Mouse (Mus musculus) liver, embryonic 14.5 days (tissue): Measurements from ENCODE around the gene Ralgps1. TPM values are rescaled to one million over a fixed set of nuclear protein-coding genes. Genes with fewer than 3 reads are reported as not detected.

ENCODE experiments used
- ATAC-seq: fragments of 200-750 bp; cut with Nextera tagmentation; 2 replicates; pipeline ENCODE4 v1.8.0; 2017; ENCODE audit warnings: moderate number of reproducible peaks, mild to moderate bottlenecking, moderate library complexity; ENCODE audit not compliant: insufficient read depth
- DNase-seq, 3 experiments: peaks; one replicate each; pipeline ENCODE4 v3.0.0-alpha.2; 2012 to 2013; ENCODE audit warnings: low read depth in 3 of 3, low spot score in 3 of 3
- H3K27ac ChIP-seq: fragments of 300-500 bp; sonication (generic); 2 replicates; pipeline ENCODE4 v1.5.1; 2014; ENCODE audit warnings: moderate library complexity, mild to moderate bottlenecking, control low read depth, inconsistent platforms
- H3K27me3 ChIP-seq: fragments of 300-500 bp; sonication (generic); 2 replicates; pipeline ENCODE4 v1.6.1; 2014; ENCODE audit warnings: mild to moderate bottlenecking, low read length, moderate library complexity; ENCODE audit not compliant: control insufficient read depth, insufficient read depth
- H3K36me3 ChIP-seq: fragments of 300-500 bp; sonication (generic); replicated peaks from 2 replicates; pipeline ENCODE4 v1.6.1; 2014; ENCODE audit warnings: low read depth; ENCODE audit not compliant: control insufficient read depth, insufficient read depth
- H3K4me1 ChIP-seq, 2 experiments: fragments of 200-500 bp in 1 of 2; fragments of 300-500 bp in 1 of 2; sonication (generic) in 1 of 2; replicated peaks; 2 replicates each; pipeline ENCODE4 v1.6.1; 2012 to 2014; ENCODE audit warnings: antibody characterized with exemption in 1 of 2, inconsistent platforms in 1 of 2, low read length in 1 of 2; ENCODE audit not compliant: control insufficient read depth in 2 of 2, insufficient read depth in 2 of 2
- H3K4me2 ChIP-seq: fragments of 300-500 bp; sonication (generic); 2 replicates; pipeline ENCODE4 v1.6.1; 2014; ENCODE audit warnings: low read depth, mild to moderate bottlenecking, control low read depth, moderate library complexity
- H3K4me3 ChIP-seq, 2 experiments: fragments of 200-500 bp in 1 of 2; fragments of 300-500 bp in 1 of 2; sonication (generic) in 1 of 2; 2 replicates each; pipeline ENCODE4 v1.5.1; 2012 to 2014; ENCODE audit warnings: low read depth in 2 of 2, low read length in 2 of 2, mild to moderate bottlenecking in 2 of 2, control low read depth in 1 of 2, inconsistent platforms in 1 of 2, moderate library complexity in 1 of 2; ENCODE audit not compliant: insufficient read depth in 1 of 2
- H3K9ac ChIP-seq: fragments of 300-500 bp; sonication (generic); replicated peaks from 2 replicates; pipeline ENCODE4 v1.6.1; 2014; ENCODE audit warnings: mild to moderate bottlenecking, control low read depth, moderate library complexity
- H3K9me3 ChIP-seq: fragments of 300-500 bp; sonication (generic); 2 replicates; pipeline ENCODE4 v1.6.1; 2016; ENCODE audit warnings: low read length, mixed read lengths; ENCODE audit not compliant: control insufficient read depth
- CTCF ChIP-seq: IDR thresholded peaks from 2 replicates; pipeline ENCODE4 v1.5.1; 2016; ENCODE audit warnings: antibody characterized with exemption, low read depth, control low read depth
- EP300 ChIP-seq: IDR thresholded peaks from 2 replicates; pipeline ENCODE4 v1.6.1; 2016; ENCODE audit warnings: antibody characterized with exemption, low read depth
- WGBS: fragments of 180-500 bp; shearing (Covaris S2); extraction: QIAGEN DNeasy Blood & Tissue Kit; methylation state at CpG from one replicate; pipeline ENCODE4 v1.1.7; 2014; ENCODE audit not compliant: insufficient replicate concordance; 5-methylcytosine and 5-hydroxymethylcytosine counted together
- polyA plus RNA-seq, 2 experiments: library from polyadenylated mRNA; depleted of rRNA in 1 of 2; stranded (reverse) in 1 of 2; unstranded in 1 of 2; fragments of >200 nt; fragmentation: Nextera tagmentation in 1 of 2; extraction: Ambion mirVana in 1 of 2; gene quantifications; 2 replicates each; pipeline versions ENCODE4 v1.2.1 to v1.2.3; 2012 to 2014

Gene Ralgps1
- polyA plus RNA-seq, 2 experiments = 0.58 to 0.71 TPM

DNA sequence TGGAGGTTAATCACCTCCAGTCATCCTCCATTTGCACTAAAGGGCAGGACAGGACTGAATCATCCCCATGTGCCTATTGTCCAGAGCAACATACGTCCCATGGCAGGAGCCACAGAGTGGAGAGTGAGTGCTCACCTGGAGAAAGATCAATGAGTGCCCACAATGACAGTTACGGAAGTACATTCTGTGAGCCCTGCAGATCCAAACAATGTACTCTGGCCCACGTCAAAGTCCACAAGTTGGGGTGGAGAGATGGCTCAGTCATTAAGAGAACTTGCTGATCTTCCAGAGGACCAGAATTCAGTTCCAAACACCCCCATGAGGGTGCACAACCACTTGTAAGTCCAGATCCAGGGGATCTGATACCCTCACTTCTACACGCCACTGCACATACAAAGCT is 7.4 kb downstream of the Ralgps1 start:
- Histone ChIP-seq H3K27me3 (no peaks in the 10 kb centered on the region), H3K4me1 (peaks cover 0 to 9% of the 10 kb centered on the region in 2 experiments; a peak in 1 of 4 replicates)

GRCm38 (mm10) chr2:33361139-33361716 is 10.1 kb downstream of the Ralgps1 start:
- Histone ChIP-seq H3K27me3 (no peaks in the 10 kb centered on the region), H3K4me3 (no peak overlapping the region), H3K4me2 (no peak overlapping the region), H3K9me3 (no peaks in the 10 kb centered on the region), H3K36me3 (no peaks in the 10 kb centered on the region), H3K9ac (no peak overlapping the region), H3K4me1 (peaks cover 0 to 6% of the 10 kb centered on the region in 2 experiments; a peak in 1 of 4 replicates), H3K27ac (no peak overlapping the region)
- ATAC-seq = no peak
- 49% methylated on average over 9 of the region's 9 CpGs for WGBS
- DNase-seq = no peak
- no peak for TF ChIP-seq EP300
- no peak for TF ChIP-seq CTCF

More for the DNA sequence above, 7.4 kb downstream of the Ralgps1 start:
- Histone ChIP-seq H3K4me3 (no peak overlapping the region), H3K9me3 (no peaks in the 10 kb centered on the region), H3K4me2 (no peak overlapping the region), H3K36me3 (no peaks in the 10 kb centered on the region), H3K9ac (no peak overlapping the region), H3K27ac (no peak overlapping the region)
- no peak for DNase-seq
- ATAC-seq = no peak
- WGBS = 62% methylated on average over 4 of the region's 4 CpGs
- TF ChIP-seq CTCF = no peak
- TF ChIP-seq EP300 = no peak

GRCm38 (mm10) chr2:33360564-33360963 is 10.7 kb downstream of the Ralgps1 start:
- Histone ChIP-seq H3K9ac (no peak overlapping the region), H3K4me3 (no peak overlapping the region), H3K27me3 (no peaks in the 10 kb centered on the region), H3K9me3 (no peaks in the 10 kb centered on the region), H3K36me3 (no peaks in the 10 kb centered on the region), H3K4me2 (no peak overlapping the region), H3K4me1 (peaks cover 0 to 4% of the 10 kb centered on the region in 2 experiments; a peak in 1 of 4 replicates), H3K27ac (no peak overlapping the region)
- 58% methylated on average over 3 of the region's 3 CpGs for WGBS
- TF ChIP-seq EP300 (no peak), CTCF (no peak)
- DNase-seq = no peak
- ATAC-seq = no peak

- TF ChIP-seq EP300 (no peak), CTCF (no peak)
- Histone ChIP-seq H3K9me3 (no peaks in the 10 kb centered on the region), H3K27ac (no peak overlapping the region), H3K4me1 (peaks cover 0 to 4% of the 10 kb centered on the region in 2 experiments; a peak in 1 of 4 replicates), H3K27me3 (no peaks in the 10 kb centered on the region), H3K36me3 (no peaks in the 10 kb centered on the region), H3K9ac (no peak overlapping the region), H3K4me2 (no peak overlapping the region), H3K4me3 (no peak overlapping the region)
- WGBS = 29% methylated on average over 8 of the region's 8 CpGs
- ATAC-seq = no peak
- DNase-seq = no peak
Measured at GRCm38 (mm10) chr2:33359184-33359583, 12.1 kb downstream of the Ralgps1 start.

DNA sequence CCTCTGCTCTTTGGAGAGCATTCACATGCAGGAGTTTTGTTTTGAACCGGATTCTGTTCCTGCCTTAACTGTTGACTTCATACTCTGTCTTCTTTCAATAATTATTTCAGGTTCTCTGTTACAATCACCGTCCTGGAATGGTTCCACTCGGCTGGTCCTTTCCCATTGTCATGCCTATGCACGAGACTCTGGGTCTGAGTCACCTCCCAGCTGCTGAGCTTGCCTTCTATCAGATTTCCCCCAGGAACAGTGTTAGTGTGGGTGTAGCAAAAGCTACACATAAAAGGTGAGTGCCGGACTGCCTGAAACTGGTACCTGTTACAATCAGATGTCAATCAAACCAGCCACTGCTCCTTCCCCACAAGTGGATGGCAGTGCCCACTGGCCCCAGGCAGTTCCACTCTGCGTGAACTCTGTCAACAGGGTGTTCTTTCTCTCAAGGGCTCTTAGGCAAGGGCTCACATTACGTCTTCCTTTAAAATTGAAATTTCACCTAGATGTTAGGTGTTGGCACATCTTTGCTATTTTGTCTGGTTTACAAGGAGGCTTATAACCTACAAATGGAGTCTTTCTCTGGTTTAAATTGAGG is 13.9 kb downstream of the Ralgps1 start:
- Histone ChIP-seq H3K9me3 (no peaks in the 10 kb centered on the region), H3K9ac (no peak overlapping the region), H3K4me1 (0 out of 4 replicates have a peak, but pooled peaks cover 0 to 4% of the 10 kb centered on the region in 2 experiments), H3K27ac (no peak overlapping the region), H3K27me3 (no peaks in the 10 kb centered on the region), H3K4me2 (no peak overlapping the region), H3K36me3 (no peaks in the 10 kb centered on the region), H3K4me3 (no peak overlapping the region)
- TF ChIP-seq EP300 = no peak
- TF ChIP-seq CTCF = no peak
- WGBS = 66% methylated on average over 7 of the region's 7 CpGs
- ATAC-seq (no peak), DNase-seq (no peak)
